Mouse (Mus musculus) testis, postnatal 14 days (tissue): Measurements from ENCODE around the gene Gdf1.

ENCODE experiments used
- DNase-seq: peaks from one replicate; pipeline ENCODE4 v3.0.0; 2021; ENCODE audit warnings: low spot score

Gene Gdf1

GRCm38 (mm10) chr8:70329124-70329834 is at the start of gene Gdf1:
Gene Gdf1, plus strand, starts transcription at chr8:70329817.
- DNase-seq: peak; percentile 45

GRCm38 (mm10) chr8:70281001-70281400 is 48.6 kb upstream of the Gdf1 start:
- peak; percentile 80 for DNase-seq

DNA sequence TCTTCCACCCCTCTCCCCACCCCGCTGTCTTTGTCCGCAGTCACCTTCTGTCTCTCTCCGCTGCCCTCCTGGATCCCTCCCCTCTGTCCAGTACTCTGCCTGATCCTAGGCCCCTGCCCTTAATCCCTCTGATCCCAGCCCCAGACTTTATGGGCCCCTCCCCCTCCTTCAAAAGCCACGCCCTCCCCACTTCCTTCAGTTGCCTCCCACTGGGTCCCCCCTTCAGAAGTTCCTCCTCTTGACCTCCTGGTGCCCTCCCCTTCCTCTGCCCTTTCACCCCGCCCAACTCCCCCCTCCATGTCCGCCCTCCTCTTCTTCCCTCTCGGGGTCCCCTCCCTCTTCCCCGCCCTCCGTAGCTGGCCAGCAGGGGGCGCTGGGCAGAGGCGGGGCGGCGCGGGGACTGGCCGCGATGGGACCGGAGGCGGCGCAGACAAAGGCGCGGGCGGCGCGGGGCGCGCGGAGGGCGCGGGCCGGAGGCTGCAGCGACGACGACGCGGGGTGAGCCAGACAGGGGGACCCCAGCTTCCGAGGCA is 46.9 kb upstream of the Gdf1 start, which contains the start of gene Homer3:
Gene Homer3 (plus strand): TSS at position 225 of the 533 bp plus-strand sequence.
- peak; percentile 87 for DNase-seq

GRCm38 (mm10) chr8:70283136-70284077 is 46.2 kb upstream of the Gdf1 start:
- no peak for DNase-seq

DNA sequence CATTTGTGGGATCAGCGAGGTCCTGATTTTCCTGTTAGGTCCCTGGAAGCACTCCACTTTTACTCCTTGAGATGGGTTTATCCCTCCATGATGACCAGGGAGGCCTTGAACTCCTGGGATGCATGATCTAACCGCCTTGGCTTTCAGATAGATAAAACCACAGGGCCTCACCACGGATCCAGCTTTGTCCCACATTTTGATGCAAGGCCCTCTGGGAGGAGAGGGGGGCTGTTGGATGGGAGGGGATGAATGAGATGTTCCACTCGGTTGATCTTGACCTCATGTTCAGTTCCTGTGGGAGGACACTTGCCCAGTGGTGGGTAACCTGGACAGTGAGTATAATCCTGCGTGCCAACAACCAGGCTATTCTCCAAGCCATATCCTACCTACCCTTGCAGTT is 45.2 kb upstream of the Gdf1 start:
- no peak for DNase-seq

- no peak for DNase-seq
These were observed 44.3 kb upstream of the Gdf1 start for GRCm38 (mm10) chr8:70285304-70285703.

GRCm38 (mm10) chr8:70286737-70287136 is 42.9 kb upstream of the Gdf1 start:
- DNase-seq: peak; percentile 57

GRCm38 (mm10) chr8:70293988-70294405 is 35.6 kb upstream of the Gdf1 start:
- DNase-seq: no peak

DNA sequence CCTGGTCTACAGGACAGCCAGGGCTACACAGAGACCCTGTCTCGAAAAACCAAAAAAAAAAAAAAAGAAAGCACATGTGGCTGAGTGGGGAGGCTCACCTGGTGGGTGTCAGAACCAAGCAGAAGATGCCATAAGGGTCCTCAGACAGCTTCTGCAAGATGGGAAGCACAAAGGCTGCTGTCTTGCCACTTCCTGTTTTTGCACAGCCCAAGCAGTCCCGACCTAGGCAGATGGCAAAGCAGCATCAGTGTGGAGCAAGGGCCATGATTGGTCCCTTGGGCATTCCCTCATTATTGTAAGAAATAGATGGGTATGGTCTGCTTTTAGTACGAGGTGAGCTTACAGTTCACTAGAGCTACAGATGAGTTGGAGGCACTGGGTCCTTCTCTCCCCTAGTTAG is 28.7 kb upstream of the Gdf1 start:
- DNase-seq: no peak

- DNase-seq: peak; percentile 93
These were observed 27.2 kb upstream of the Gdf1 start, which contains the start of the genes Ddx49 and Cope for GRCm38 (mm10) chr8:70302358-70302890. Gene Ddx49, minus strand, starts transcription at chr8:70302489. Gene Cope, plus strand, starts transcription at chr8:70302518.

- DNase-seq: no peak
These were observed 26.7 kb upstream of the Gdf1 start for GRCm38 (mm10) chr8:70302901-70303300.

DNA sequence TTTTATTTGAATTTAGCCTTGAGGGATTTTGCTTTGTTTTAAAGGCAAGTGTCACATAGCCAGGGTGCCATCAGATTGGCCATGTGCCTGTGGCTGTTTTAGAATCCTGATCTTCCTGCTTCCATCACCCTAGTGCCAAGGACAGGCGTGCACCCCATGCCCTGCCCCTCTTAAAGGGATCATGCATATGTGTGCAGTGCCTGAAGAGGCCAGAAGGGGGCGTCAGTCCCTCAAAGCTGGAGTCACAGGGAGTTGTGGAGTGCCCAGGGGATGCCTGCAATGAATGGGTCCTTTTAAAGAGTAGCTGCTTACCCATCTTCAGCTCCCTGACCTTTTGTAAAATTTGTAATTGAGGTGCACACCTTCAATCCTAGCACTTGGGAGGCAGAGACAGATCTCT is 20.3 kb upstream of the Gdf1 start:
- DNase-seq: no peak

DNA sequence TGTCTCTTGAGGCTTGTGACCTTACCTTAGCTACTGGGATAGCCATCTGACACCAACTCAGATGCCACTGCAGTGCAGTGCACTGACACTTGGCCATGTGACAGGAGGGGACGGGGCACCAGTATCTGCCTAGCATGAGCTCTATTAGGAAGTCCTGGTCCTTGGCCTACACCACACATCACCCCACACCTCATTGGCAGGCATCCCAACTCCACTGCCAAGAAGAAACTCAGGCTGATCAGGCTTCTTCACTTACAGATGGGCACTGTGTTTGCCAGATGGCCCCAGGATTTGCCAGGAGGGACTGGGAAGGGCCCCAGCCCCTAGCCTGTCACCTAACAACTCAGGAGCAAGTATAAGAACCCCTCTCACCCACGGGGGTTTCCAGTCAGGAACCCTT is 16.2 kb upstream of the Gdf1 start:
- no peak for DNase-seq

GRCm38 (mm10) chr8:70315624-70316510 is 13.8 kb upstream of the Gdf1 start, which contains the start of gene Cers1:
Gene Cers1, plus strand, starts transcription at chr8:70315775.
- peak; percentile 59 for DNase-seq

- peak; percentile 70 for DNase-seq
These were observed 12.8 kb upstream of the Gdf1 start for GRCm38 (mm10) chr8:70316511-70317504.

GRCm38 (mm10) chr8:70317872-70318271 is 11.7 kb upstream of the Gdf1 start:
- DNase-seq: no peak

DNA sequence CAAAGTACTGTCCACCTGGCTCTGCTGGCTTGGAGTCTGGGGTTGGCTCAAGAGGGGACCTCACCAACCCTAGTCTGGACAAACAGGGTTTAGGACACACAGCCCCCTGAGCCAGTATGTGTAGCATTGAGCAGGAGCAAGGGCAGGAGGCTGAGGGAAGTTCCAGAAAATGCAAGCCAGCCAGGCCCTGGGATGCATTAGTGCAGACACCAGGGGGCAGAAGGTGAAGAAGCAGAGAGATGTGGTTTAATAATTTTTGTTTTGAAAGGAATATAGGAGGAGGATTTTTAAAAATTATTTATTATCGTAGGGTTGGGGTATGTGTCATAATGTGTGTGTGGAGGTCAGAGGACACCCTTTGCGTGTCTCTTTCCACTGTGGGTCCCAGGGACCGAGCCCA is 5.9 kb upstream of the Gdf1 start:
- no peak for DNase-seq

DNA sequence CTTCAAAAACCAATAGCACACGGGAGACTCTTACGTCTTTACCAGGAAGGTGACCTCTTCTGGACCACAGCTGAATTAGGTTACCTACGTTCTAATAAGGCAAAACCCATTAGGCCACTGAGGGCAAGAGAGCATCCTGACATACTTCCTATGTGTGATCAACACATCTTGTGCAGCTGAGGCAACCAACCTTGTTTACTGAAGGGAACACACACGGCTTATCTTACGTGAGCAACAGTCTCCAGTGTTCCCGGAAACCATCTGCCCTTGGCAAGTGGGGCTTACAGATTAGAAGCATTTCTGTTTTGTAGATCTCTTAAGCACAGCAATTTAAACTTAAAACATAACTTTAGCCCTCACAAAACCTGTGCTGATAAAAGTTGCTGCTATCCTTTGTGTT is 2.1 kb upstream of the Gdf1 start:
- DNase-seq: no peak

DNA sequence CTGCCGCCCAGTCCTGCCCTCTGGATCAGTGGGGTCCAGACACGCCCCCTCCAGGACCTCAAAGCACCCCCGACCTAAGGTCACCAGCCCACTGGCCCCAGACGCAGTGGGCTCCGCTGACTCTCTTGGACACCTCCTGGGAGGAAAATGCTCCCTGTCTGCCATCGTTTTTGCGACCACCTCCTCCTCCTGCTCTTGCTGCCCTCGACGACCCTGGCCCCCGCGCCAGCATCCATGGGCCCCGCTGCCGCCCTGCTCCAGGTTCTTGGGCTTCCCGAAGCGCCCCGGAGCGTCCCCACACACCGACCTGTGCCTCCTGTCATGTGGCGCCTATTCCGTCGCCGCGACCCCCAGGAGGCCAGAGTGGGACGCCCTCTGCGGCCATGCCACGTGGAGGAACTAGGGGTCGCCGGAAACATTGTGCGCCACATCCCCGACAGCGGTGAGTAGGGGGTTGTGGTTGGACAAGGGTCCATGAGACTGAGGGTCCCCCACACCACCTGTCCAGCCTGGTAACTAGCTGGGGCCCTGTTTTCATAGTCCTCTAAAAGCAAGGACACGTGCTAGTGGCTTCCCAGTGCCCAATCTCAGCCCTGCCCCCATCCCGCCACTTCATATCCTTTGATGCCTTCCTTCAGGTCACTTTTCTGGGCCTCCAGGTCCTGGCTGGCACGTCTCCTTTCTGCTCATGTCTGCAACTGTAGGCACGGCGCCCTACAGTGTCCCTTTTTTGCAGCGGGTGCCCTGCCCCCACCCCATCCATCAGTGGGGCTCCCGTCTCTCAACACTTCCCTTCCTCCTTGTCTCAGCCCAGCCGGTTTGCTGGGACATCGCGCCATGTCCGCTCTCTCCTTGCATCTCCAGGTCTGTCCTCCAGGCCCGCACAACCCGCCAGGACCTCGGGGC is 471 bp downstream of the Gdf1 start:
- no peak for DNase-seq
